Mouse (Mus musculus) megakaryocyte, embryonic 14.5 days (primary cell): ENCODE data around the gene Ak4. TPM values are rescaled to one million over a fixed set of nuclear protein-coding genes. Genes with fewer than 3 reads are reported as not detected.

ENCODE experiments used
- H3K27me3 ChIP-seq: replicated peaks from 2 replicates; pipeline ENCODE3; 2012; ENCODE audit warnings: inconsistent platforms
- H3K36me3 ChIP-seq: replicated peaks from 2 replicates; pipeline ENCODE3; 2012; ENCODE audit warnings: low read length, inconsistent platforms, mixed read lengths
- H3K4me1 ChIP-seq: 2 replicates; pipeline ENCODE4 v1.6.1; 2012; ENCODE audit warnings: inconsistent platforms
- H3K4me3 ChIP-seq: replicated peaks from 2 replicates; pipeline ENCODE3; 2012; ENCODE audit warnings: moderate library complexity, mild to moderate bottlenecking, inconsistent platforms
- H3K9me3 ChIP-seq: 2 replicates; pipeline ENCODE4 v1.6.1; 2012; ENCODE audit warnings: inconsistent platforms
- FLI1 ChIP-seq: IDR thresholded peaks from 2 replicates; pipeline ENCODE4 v1.6.1; 2012; ENCODE audit warnings: low read length, inconsistent platforms, mixed read lengths
- GATA1 ChIP-seq: IDR thresholded peaks from 3 replicates; pipeline ENCODE4 v1.6.1; 2012; ENCODE audit warnings: mixed read lengths, low read length, inconsistent platforms, borderline replicate concordance
- polyA plus RNA-seq: library from polyadenylated mRNA; stranded (reverse); fragments of >175 nt; gene quantifications from 2 replicates; pipeline ENCODE4 v1.2.3, GENCODE M21; 2012; ENCODE audit warnings: low replicate concordance; ENCODE audit not compliant: insufficient read depth

Gene Ak4
- polyA plus RNA-seq, 1 experiment = 14.3 TPM

- H3K9me3 ChIP-seq = no peaks in the 10 kb centered on the region
- TF ChIP-seq GATA1 (no peak), FLI1 (no peak)
- H3K27me3 ChIP-seq = peaks cover 5% of the 10 kb centered on the region
These were observed 26.8 kb upstream of the Ak4 start for GRCm38 (mm10) chr4:101392229-101392628.

GRCm38 (mm10) chr4:101393292-101393711 is 25.8 kb upstream of the Ak4 start:
- Histone ChIP-seq H3K27me3 (peaks cover 5% of the 10 kb centered on the region), H3K4me1 (peaks cover 3% of the 10 kb centered on the region; the same call in 1 of the 2 replicates), H3K4me3 (no peak overlapping the region), H3K9me3 (no peaks in the 10 kb centered on the region), H3K36me3 (no peaks in the 10 kb centered on the region)
- TF ChIP-seq GATA1 (no peak), FLI1 (no peak)

More at GRCm38 (mm10) chr4:101392229-101392628, 26.8 kb upstream of the Ak4 start:
- H3K4me3 ChIP-seq = no peak overlapping the region
- peaks cover 3% of the 10 kb centered on the region; the same call in 1 of the 2 replicates for H3K4me1 ChIP-seq
- no peaks in the 10 kb centered on the region for H3K36me3 ChIP-seq

GRCm38 (mm10) chr4:101395021-101395533 is 24.0 kb upstream of the Ak4 start:
- no peak for TF ChIP-seq GATA1
- no peak for TF ChIP-seq FLI1
- Histone ChIP-seq H3K4me3 (no peak overlapping the region), H3K4me1 (peaks cover 3% of the 10 kb centered on the region; the same call in 1 of the 2 replicates), H3K9me3 (0 out of 2 replicates have a peak, but pooled peaks cover under 1% of the 10 kb centered on the region), H3K36me3 (no peaks in the 10 kb centered on the region), H3K27me3 (peaks cover 5% of the 10 kb centered on the region)

- no peak overlapping the region for H3K4me3 ChIP-seq
- peaks cover 2% of the 10 kb centered on the region for H3K27me3 ChIP-seq
- H3K9me3 ChIP-seq = peaks cover 12% of the 10 kb centered on the region; the same call in 1 of the 2 replicates
- H3K4me1 ChIP-seq = no peaks in the 10 kb centered on the region
- TF ChIP-seq FLI1 = no peak
- TF ChIP-seq GATA1 = no peak
- no peaks in the 10 kb centered on the region for H3K36me3 ChIP-seq
These were observed 19.0 kb upstream of the Ak4 start for GRCm38 (mm10) chr4:101400025-101400594.

- no peaks in the 10 kb centered on the region for H3K36me3 ChIP-seq
- H3K4me3 ChIP-seq = no peak overlapping the region
- peaks cover 12% of the 10 kb centered on the region; the same call in 1 of the 2 replicates for H3K9me3 ChIP-seq
- peaks cover 2% of the 10 kb centered on the region for H3K27me3 ChIP-seq
- H3K4me1 ChIP-seq = no peaks in the 10 kb centered on the region
- TF ChIP-seq GATA1 (no peak), FLI1 (no peak)
These were observed 17.1 kb upstream of the Ak4 start for GRCm38 (mm10) chr4:101401945-101402344.

GRCm38 (mm10) chr4:101404863-101405262 is 14.2 kb upstream of the Ak4 start:
- Histone ChIP-seq H3K9me3 (peaks cover 12% of the 10 kb centered on the region; the same call in 1 of the 2 replicates), H3K4me3 (no peak overlapping the region), H3K36me3 (no peaks in the 10 kb centered on the region), H3K27me3 (peaks cover 4% of the 10 kb centered on the region), H3K4me1 (no peaks in the 10 kb centered on the region)
- TF ChIP-seq GATA1 (no peak), FLI1 (no peak)

GRCm38 (mm10) chr4:101406411-101407196 is 12.5 kb upstream of the Ak4 start:
- H3K36me3 ChIP-seq = no peaks in the 10 kb centered on the region
- no peaks in the 10 kb centered on the region for H3K4me1 ChIP-seq
- H3K4me3 ChIP-seq = no peak overlapping the region
- H3K27me3 ChIP-seq = peaks cover 2% of the 10 kb centered on the region
- 0 out of 2 replicates have a peak, but pooled peaks cover 1% of the 10 kb centered on the region for H3K9me3 ChIP-seq
- TF ChIP-seq FLI1 (no peak), GATA1 (no peak)

- Histone ChIP-seq H3K4me3 (no peak overlapping the region), H3K4me1 (peaks cover 27% of the 10 kb centered on the region), H3K27me3 (peaks cover 25% of the 10 kb centered on the region), H3K36me3 (peaks cover 2% of the 10 kb centered on the region), H3K9me3 (no peaks in the 10 kb centered on the region)
- no peak for TF ChIP-seq GATA1
- TF ChIP-seq FLI1 = no peak
These were observed 2.1 kb upstream of the Ak4 start for GRCm38 (mm10) chr4:101416966-101417365.

- Histone ChIP-seq H3K4me1 (peaks cover 42% of the 10 kb centered on the region), H3K27me3 (peaks cover 23% of the 10 kb centered on the region), H3K9me3 (no peaks in the 10 kb centered on the region), H3K36me3 (peaks cover 8% of the 10 kb centered on the region), H3K4me3 (peak overlapping the region; percentile 94)
- TF ChIP-seq FLI1 (no peak), GATA1 (no peak)
These were observed 1.1 kb downstream of the Ak4 start for GRCm38 (mm10) chr4:101419911-101420880.
